Mouse (Mus musculus): Measurements from ENCODE around the gene Ccr1.

- TF ChIP-seq EP300 (IDR thresholded peaks at IDR 0.05; ENCODE audit: low read depth) (no peak), CTCF (IDR thresholded peaks at IDR 0.05; ENCODE audit: low read depth) (no peak)
Observed at GRCm38 (mm10) chr9:123930926-123931325, 37.6 kb downstream of the Ccr1 start.

Measured in liver, embryonic 14.5 days (tissue).